Mouse (Mus musculus) embryo, embryonic 11 days (tissue): ENCODE results near the gene Apoa5.
A peak's percentile ranks its signal among the peaks of the same experiment; 100 is the strongest.
"Not testable (repeated sequence)": the region's sequence is repeated elsewhere in the genome, so short reads cannot be mapped to it uniquely, and the experiment has no call there.

Experiments
- DNase-seq: peaks from one replicate; pipeline ENCODE4 v3.0.0-alpha.2; 2015

The Apoa5 gene

GRCm38 (mm10) chr9:46270782-46271181, 2.3 kb downstream of the Apoa5 start:
- no peak for DNase-seq

GRCm38 (mm10) chr9:46272070-46272469, 3.6 kb downstream of the Apoa5 start:
- no peak for DNase-seq

- peak; percentile 95 for DNase-seq
These were observed 4.4 kb downstream of the Apoa5 start, which contains the start of gene Zpr1 for GRCm38 (mm10) chr9:46272677-46273454. Zpr1 (plus strand) TSS chr9:46273064.

- no peak for DNase-seq
These were observed 6.1 kb downstream of the Apoa5 start for GRCm38 (mm10) chr9:46274494-46274893.

- DNase-seq = peak; percentile 94
These were observed 14.4 kb downstream of the Apoa5 start, which contains the start of gene Bud13 for GRCm38 (mm10) chr9:46282631-46283436. Bud13 (plus strand) TSS chr9:46283008.

GRCm38 (mm10) chr9:46298381-46298780, 29.9 kb downstream of the Apoa5 start:
- no peak for DNase-seq

GRCm38 (mm10) chr9:46302142-46302541, 33.7 kb downstream of the Apoa5 start:
- peak; percentile 61 for DNase-seq

GRCm38 (mm10) chr9:46309121-46309520, 40.7 kb downstream of the Apoa5 start:
- peak; percentile 62 for DNase-seq

- DNase-seq = peak; percentile 81
These were observed 46.1 kb downstream of the Apoa5 start for GRCm38 (mm10) chr9:46314507-46314906.

GRCm38 (mm10) chr9:46314921-46315320, 46.5 kb downstream of the Apoa5 start:
- DNase-seq = no peak

- peak; percentile 50 for DNase-seq
These were observed 47.5 kb downstream of the Apoa5 start for GRCm38 (mm10) chr9:46315807-46316365.

- DNase-seq = peak; percentile 56
These were observed 48.0 kb downstream of the Apoa5 start for GRCm38 (mm10) chr9:46316388-46316787.

- DNase-seq = no peak
These were observed 48.5 kb downstream of the Apoa5 start for GRCm38 (mm10) chr9:46316909-46317308.

- no peak for DNase-seq
These were observed 49.5 kb downstream of the Apoa5 start for GRCm38 (mm10) chr9:46317957-46318356.

- DNase-seq = not testable (repeated sequence)
These were observed 51.5 kb downstream of the Apoa5 start, which contains the start of gene 4931429L15Rik for GRCm38 (mm10) chr9:46319886-46320285. 4931429L15Rik (minus strand) TSS chr9:46319986.

- DNase-seq = no peak
These were observed 52.0 kb downstream of the Apoa5 start for GRCm38 (mm10) chr9:46320461-46320860.
